Mouse (Mus musculus): Measurements from ENCODE around the gene Ino80e. TPM values are rescaled to one million over a fixed set of nuclear protein-coding genes. Genes with fewer than 3 reads are reported as not detected.

Ino80e gene
- polyA plus RNA-seq, 2 experiments, result 22.7 to 36.6 TPM

- Histone ChIP-seq H3K4me2 (ENCODE audit: low read depth) (no peak overlapping the region), H3K36me3 (replicated peaks; ENCODE audit: control insufficient read depth, insufficient read depth, low read depth) (no peaks in the 10 kb centered on the region; the same call in 1 of the 2 replicates), H3K4me3 (ENCODE audit: insufficient read depth in 1 of 2, low read depth in 2 of 2, low read length in 2 of 2) (no peak overlapping the region), H3K4me1 (replicated peaks; ENCODE audit: control insufficient read depth in 2 of 2, insufficient read depth in 2 of 2, low read length in 1 of 2) (peaks cover 7 to 16% of the 10 kb centered on the region in 2 experiments; a peak in 3 of 4 replicates), H3K9me3 (ENCODE audit: control insufficient read depth, low read length) (no peaks in the 10 kb centered on the region), H3K9ac (replicated peaks) (no peak overlapping the region), H3K27me3 (ENCODE audit: control insufficient read depth, insufficient read depth, low read length) (no peaks in the 10 kb centered on the region), H3K27ac (no peak overlapping the region)
- WGBS (ENCODE audit: insufficient replicate concordance), result 66% methylated on average over 4 of the region's 4 CpGs
- DNase-seq (ENCODE audit: low read depth in 3 of 3, low spot score in 3 of 3) (no peak), ATAC-seq (ENCODE audit: insufficient read depth) (no peak)
- TF ChIP-seq CTCF (IDR thresholded peaks at IDR 0.05; ENCODE audit: low read depth) (no peak), EP300 (IDR thresholded peaks at IDR 0.05; ENCODE audit: low read depth) (no peak)
Measured at GRCm38 (mm10) chr7:126807405-126807804, 54.8 kb downstream of the Ino80e start.

GRCm38 (mm10) chr7:126806956-126807355 lies 55.2 kb downstream of the Ino80e start:
- WGBS (ENCODE audit: insufficient replicate concordance), result 66% methylated on average over 6 of the region's 6 CpGs
- ATAC-seq (ENCODE audit: insufficient read depth), result no peak
- H3K9me3 ChIP-seq (ENCODE audit: control insufficient read depth, low read length), result no peaks in the 10 kb centered on the region

GRCm38 (mm10) chr7:126803751-126804150 lies 58.4 kb downstream of the Ino80e start:
- H3K4me2 ChIP-seq (ENCODE audit: low read depth), result no peak overlapping the region
- no peaks in the 10 kb centered on the region for H3K9me3 ChIP-seq (ENCODE audit: control insufficient read depth, low read length)
- DNase-seq (ENCODE audit: low read depth in 3 of 3, low spot score in 3 of 3) (no peak), ATAC-seq (ENCODE audit: insufficient read depth) (no peak)
- H3K36me3 ChIP-seq (replicated peaks; ENCODE audit: control insufficient read depth, insufficient read depth, low read depth), result no peaks in the 10 kb centered on the region; the same call in 1 of the 2 replicates
- H3K4me1 ChIP-seq (replicated peaks; ENCODE audit: control insufficient read depth in 2 of 2, insufficient read depth in 2 of 2, low read length in 1 of 2), result peaks cover 11 to 15% of the 10 kb centered on the region in 2 experiments
- no peak overlapping the region for H3K27ac ChIP-seq
- H3K9ac ChIP-seq (replicated peaks), result no peak overlapping the region
- TF ChIP-seq CTCF (IDR thresholded peaks at IDR 0.05; ENCODE audit: low read depth) (no peak), EP300 (IDR thresholded peaks at IDR 0.05; ENCODE audit: low read depth) (no peak)
- H3K4me3 ChIP-seq (ENCODE audit: insufficient read depth in 1 of 2, low read depth in 2 of 2, low read length in 2 of 2), result no peak overlapping the region
- H3K27me3 ChIP-seq (ENCODE audit: control insufficient read depth, insufficient read depth, low read length), result no peaks in the 10 kb centered on the region

More at GRCm38 (mm10) chr7:126806956-126807355, 55.2 kb downstream of the Ino80e start:
- Histone ChIP-seq H3K9ac (replicated peaks) (no peak overlapping the region), H3K27ac (no peak overlapping the region), H3K27me3 (ENCODE audit: control insufficient read depth, insufficient read depth, low read length) (no peaks in the 10 kb centered on the region), H3K4me3 (ENCODE audit: insufficient read depth in 1 of 2, low read depth in 2 of 2, low read length in 2 of 2) (no peak overlapping the region), H3K4me2 (ENCODE audit: low read depth) (no peak overlapping the region), H3K36me3 (replicated peaks; ENCODE audit: control insufficient read depth, insufficient read depth, low read depth) (no peaks in the 10 kb centered on the region; the same call in 1 of the 2 replicates), H3K4me1 (replicated peaks; ENCODE audit: control insufficient read depth in 2 of 2, insufficient read depth in 2 of 2, low read length in 1 of 2) (peaks cover 7 to 16% of the 10 kb centered on the region in 2 experiments; a peak in 3 of 4 replicates)
- no peak for DNase-seq (ENCODE audit: low read depth in 3 of 3, low spot score in 3 of 3)
- no peak for TF ChIP-seq EP300 (IDR thresholded peaks at IDR 0.05; ENCODE audit: low read depth)
- TF ChIP-seq CTCF (IDR thresholded peaks at IDR 0.05; ENCODE audit: low read depth), result no peak

- no peak overlapping the region for H3K4me2 ChIP-seq (ENCODE audit: low read depth)
- H3K9ac ChIP-seq (replicated peaks), result no peak overlapping the region
- TF ChIP-seq EP300 (IDR thresholded peaks at IDR 0.05; ENCODE audit: low read depth) (no peak), CTCF (IDR thresholded peaks at IDR 0.05; ENCODE audit: low read depth) (no peak)
Measured at GRCm38 (mm10) chr7:126803181-126803580, 59.0 kb downstream of the Ino80e start.

GRCm38 (mm10) chr7:126802134-126802889 lies 59.9 kb downstream of the Ino80e start:
- Histone ChIP-seq H3K4me2 (ENCODE audit: low read depth) (no peak overlapping the region), H3K36me3 (replicated peaks; ENCODE audit: control insufficient read depth, insufficient read depth, low read depth) (no peaks in the 10 kb centered on the region; the same call in 1 of the 2 replicates), H3K4me3 (ENCODE audit: insufficient read depth in 1 of 2, low read depth in 2 of 2, low read length in 2 of 2) (no peak overlapping the region), H3K9ac (replicated peaks) (no peak overlapping the region), H3K27me3 (ENCODE audit: control insufficient read depth, insufficient read depth, low read length) (no peaks in the 10 kb centered on the region), H3K4me1 (replicated peaks; ENCODE audit: control insufficient read depth in 2 of 2, insufficient read depth in 2 of 2, low read length in 1 of 2) (peaks cover 13 to 17% of the 10 kb centered on the region in 2 experiments), H3K27ac (no peak overlapping the region), H3K9me3 (ENCODE audit: control insufficient read depth, low read length) (no peaks in the 10 kb centered on the region)
- DNase-seq (ENCODE audit: low read depth in 3 of 3, low spot score in 3 of 3), result no peak
- ATAC-seq (ENCODE audit: insufficient read depth), result no peak
- no peak for TF ChIP-seq CTCF (IDR thresholded peaks at IDR 0.05; ENCODE audit: low read depth)
- no peak for TF ChIP-seq EP300 (IDR thresholded peaks at IDR 0.05; ENCODE audit: low read depth)
- WGBS (ENCODE audit: insufficient replicate concordance), result 74% methylated on average over 11 of the region's 11 CpGs

More at GRCm38 (mm10) chr7:126803181-126803580, 59.0 kb downstream of the Ino80e start:
- H3K36me3 ChIP-seq (replicated peaks; ENCODE audit: control insufficient read depth, insufficient read depth, low read depth), result no peaks in the 10 kb centered on the region; the same call in 1 of the 2 replicates
- WGBS (ENCODE audit: insufficient replicate concordance), result 34% methylated on average over 6 of the region's 6 CpGs
- no peak overlapping the region for H3K27ac ChIP-seq
- H3K4me1 ChIP-seq (replicated peaks; ENCODE audit: control insufficient read depth in 2 of 2, insufficient read depth in 2 of 2, low read length in 1 of 2), result peaks cover 8 to 14% of the 10 kb centered on the region in 2 experiments
- DNase-seq (ENCODE audit: low read depth in 3 of 3, low spot score in 3 of 3) (no peak), ATAC-seq (ENCODE audit: insufficient read depth) (no peak)
- no peaks in the 10 kb centered on the region for H3K9me3 ChIP-seq (ENCODE audit: control insufficient read depth, low read length)
- no peaks in the 10 kb centered on the region for H3K27me3 ChIP-seq (ENCODE audit: control insufficient read depth, insufficient read depth, low read length)
- H3K4me3 ChIP-seq (ENCODE audit: insufficient read depth in 1 of 2, low read depth in 2 of 2, low read length in 2 of 2), result no peak overlapping the region

All from liver, embryonic 14.5 days (tissue).